Mouse (Mus musculus) B cell, adult 62 days (primary cell): ENCODE measurements around the gene Slc30a6. TPM values are rescaled to one million over a fixed set of nuclear protein-coding genes. Genes with fewer than 3 reads are reported as not detected.

Experiments
- total RNA-seq: library from RNA; stranded (reverse); gene quantifications from 4 replicates; pipeline ENCODE4 v1.2.4, GENCODE M21; 2023

Slc30a6 gene
- total RNA-seq: 12.3 to 16.7 TPM (median 13.3 TPM) in 4 replicates

DNA sequence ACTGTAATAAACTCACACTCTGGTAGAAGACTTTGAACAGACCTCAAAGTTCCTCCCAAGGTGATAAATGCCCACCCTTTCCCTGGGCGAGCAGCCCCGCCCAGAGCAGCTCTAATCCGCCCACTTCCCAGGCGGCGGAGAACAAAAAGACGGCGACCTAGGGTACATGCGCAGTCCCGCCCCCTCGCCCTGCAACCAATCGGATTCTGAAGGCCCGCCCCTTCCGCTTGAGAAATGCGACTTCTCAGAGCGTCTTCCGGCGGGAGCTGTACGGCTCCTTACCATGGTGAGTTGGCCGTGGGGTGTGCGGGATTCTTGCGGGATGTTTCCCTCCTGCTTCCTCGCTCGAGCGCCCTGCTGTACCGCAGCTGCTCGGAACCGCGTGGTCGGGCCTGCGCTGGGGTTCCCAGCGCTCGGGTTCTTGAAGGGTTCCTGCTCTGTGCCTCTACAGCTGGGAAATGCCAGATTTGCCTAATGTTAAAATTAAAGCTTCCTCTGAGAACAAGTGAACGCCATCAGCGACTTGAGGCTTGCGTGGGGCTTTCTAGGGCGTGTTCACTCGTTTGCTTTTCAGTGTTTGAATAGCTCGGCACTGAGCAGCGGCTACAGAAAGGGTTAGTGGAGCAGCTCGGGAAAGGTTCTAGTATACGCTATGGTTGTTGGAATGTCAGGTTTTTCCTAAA, at the start of gene Slc30a6:
TSS of gene Slc30a6 (plus strand) at position 226 of the 683 bp plus-strand sequence.

DNA sequence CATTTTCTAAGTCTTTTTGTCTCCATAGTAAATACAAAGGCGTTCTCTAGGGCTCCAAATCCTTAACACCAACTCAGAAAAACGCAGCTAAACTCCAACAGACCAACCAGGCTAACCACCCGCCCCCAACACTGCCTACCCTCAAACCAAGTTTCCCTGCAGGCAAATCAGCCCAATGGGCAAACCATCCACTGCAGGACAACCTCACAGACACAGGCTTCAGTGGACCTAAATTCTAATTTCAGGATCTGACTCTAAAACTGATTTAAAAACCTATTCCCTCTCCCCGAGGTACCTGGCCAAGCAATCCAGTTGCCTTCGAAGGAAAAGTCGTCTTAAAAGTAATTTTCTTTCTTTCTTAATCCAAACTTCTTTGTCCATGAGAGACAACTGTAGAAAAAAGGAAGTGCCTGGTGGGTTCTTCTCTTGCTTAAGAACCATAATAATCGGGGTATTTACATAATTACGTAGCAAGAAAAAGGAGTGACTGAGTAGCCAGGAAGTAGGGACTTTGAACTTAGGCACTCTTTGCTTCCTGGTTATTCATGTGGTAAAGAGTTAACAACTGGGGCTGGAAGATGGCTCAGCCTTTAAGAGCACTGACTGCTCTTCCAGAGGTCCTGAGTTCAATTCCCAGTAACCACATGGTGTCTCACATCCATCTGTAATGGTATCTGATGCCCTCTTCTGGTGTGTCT, 63.5 kb downstream of the Slc30a6 start, which contains the start of gene Nlrc4:
TSS of gene Nlrc4 (minus strand) at position 432 of the 698 bp plus-strand sequence.

Other genes starting within 250 kb of the Slc30a6 start
- 31.8 to 38.7 TPM (median 34.2 TPM) in 4 replicates for gene Memo1, start 100.1 kb upstream of the Slc30a6 start, total RNA-seq
- 43.0 to 52.6 TPM (median 45.7 TPM) in 4 replicates for gene Dpy30, start 71.7 kb upstream of the Slc30a6 start, total RNA-seq
- gene Spast, start 56.6 kb upstream of the Slc30a6 start, total RNA-seq: 28.6 to 31.5 TPM (median 29.2 TPM) in 4 replicates
- 19.0 to 22.1 TPM (median 19.5 TPM) in 4 replicates for gene Nlrc4, start 63.5 kb downstream of the Slc30a6 start, total RNA-seq
- gene Yipf4, start 93.9 kb downstream of the Slc30a6 start, total RNA-seq: 63.3 to 84.8 TPM (median 73.5 TPM) in 4 replicates
- 222 to 226 TPM (median 226 TPM) in 4 replicates for gene Birc6, start 132.7 kb downstream of the Slc30a6 start, total RNA-seq